Comparison of ENCODE assay signal across 8 mouse cellular contexts in genomic region chr9:92458418-92458817, GRCm38 (mm10). TPM values are rescaled to one million over a fixed set of nuclear protein-coding genes. Genes with fewer than 3 reads are reported as not detected.
A peak's percentile ranks its signal among the peaks of the same experiment; 100 is the strongest.
DNase-seq lines count a peak whose midpoint lies in the region; ATAC-seq and TF ChIP-seq lines count a peak whose summit lies in the region.

No protein-coding gene starts in this region.

- H3K4me1 ChIP-seq in hindbrain, embryonic 10.5 days (replicated peaks), result peaks cover 13% of the 10 kb centered on the region
- peaks cover 8% of the 10 kb centered on the region for H3K4me1 ChIP-seq in hindbrain, embryonic 12.5 days
- H3K4me1 ChIP-seq in bone marrow macrophage, adult 2 months (ENCODE audit: control insufficient read depth, insufficient read depth, low read length), result peaks cover 2% of the 10 kb centered on the region; the same call in 1 of the 2 replicates
- 0 out of 2 replicates have a peak, but pooled peaks cover 6% of the 10 kb centered on the region for H3K4me1 ChIP-seq in heart, postnatal 0 days (ENCODE audit: control insufficient read depth, insufficient read depth)

- H3K4me3 ChIP-seq in hindbrain, embryonic 10.5 days, result peak overlapping the region; percentile 74; the same call in 1 of the 2 replicates
- no peak overlapping the region for H3K4me3 ChIP-seq in hindbrain, embryonic 12.5 days
- H3K4me3 ChIP-seq in bone marrow macrophage, adult 2 months (ENCODE audit: insufficient read depth, low read length), result no peak overlapping the region; the same call in 1 of the 2 replicates
- peak overlapping the region; percentile 80 for H3K4me3 ChIP-seq in heart, postnatal 0 days (ENCODE audit: low read depth, low read length)

- H3K27ac ChIP-seq in hindbrain, embryonic 10.5 days, result no peak overlapping the region
- no peak overlapping the region for H3K27ac ChIP-seq in hindbrain, embryonic 12.5 days
- peak overlapping the region; percentile 80; the same call in 1 of the 2 replicates for H3K27ac ChIP-seq in bone marrow macrophage, adult 2 months (ENCODE audit: insufficient read depth, low read depth, low read length)
- H3K27ac ChIP-seq in heart, postnatal 0 days (ENCODE audit: low read depth), result no peak overlapping the region; the same call in 1 of the 2 replicates

- no peaks in the 10 kb centered on the region for H3K27me3 ChIP-seq in hindbrain, embryonic 10.5 days (ENCODE audit: insufficient read depth, poor library complexity, severe bottlenecking)
- H3K27me3 ChIP-seq in hindbrain, embryonic 12.5 days, result no peaks in the 10 kb centered on the region
- no peaks in the 10 kb centered on the region for H3K27me3 ChIP-seq in heart, postnatal 0 days (ENCODE audit: control insufficient read depth, insufficient read depth, low read length)

- TF ChIP-seq CTCF in bone marrow macrophage, adult 2 months (IDR thresholded peaks at IDR 0.05; ENCODE audit: low read depth, low read length), result no peak
- no peak for TF ChIP-seq CTCF in heart, postnatal 0 days (IDR thresholded peaks at IDR 0.05; ENCODE audit: low read depth)

- H3K36me3 ChIP-seq in hindbrain, embryonic 10.5 days, result no peaks in the 10 kb centered on the region
- no peaks in the 10 kb centered on the region for H3K36me3 ChIP-seq in hindbrain, embryonic 12.5 days
- H3K36me3 ChIP-seq in heart, postnatal 0 days (replicated peaks; ENCODE audit: control insufficient read depth, insufficient read depth, low read length), result no peaks in the 10 kb centered on the region

- no peak for ATAC-seq in hindbrain, embryonic 12.5 days (ENCODE audit: low FRiP score)
- ATAC-seq in heart, postnatal 0 days (ENCODE audit: insufficient read depth, low read depth), result no peak
- peak; percentile 65 for ATAC-seq in megakaryocyte progenitor cell, adult 5-6 weeks (replicated peaks; ENCODE audit: poor library complexity)

- 93% methylated on average over 2 of the region's 2 CpGs for WGBS in hindbrain, embryonic 10.5 days
- 94% methylated on average over 2 of the region's 2 CpGs for WGBS in hindbrain, embryonic 12.5 days
- 86% methylated on average over 2 of the region's 2 CpGs for WGBS in heart, postnatal 0 days

- no peaks in the 10 kb centered on the region for H3K9me3 ChIP-seq in hindbrain, embryonic 10.5 days
- no peaks in the 10 kb centered on the region for H3K9me3 ChIP-seq in hindbrain, embryonic 12.5 days (replicated peaks)
- H3K9me3 ChIP-seq in heart, postnatal 0 days (replicated peaks; ENCODE audit: control insufficient read depth, low read length), result no peaks in the 10 kb centered on the region

- H3K9ac ChIP-seq in hindbrain, embryonic 12.5 days, result no peak overlapping the region
- H3K9ac ChIP-seq in heart, postnatal 0 days (replicated peaks; ENCODE audit: low read depth, low read length), result 0 out of 2 replicates have a peak overlapping the region, but pooled peaks have one; percentile 82

- H3K4me2 ChIP-seq in hindbrain, embryonic 12.5 days (replicated peaks), result no peak overlapping the region
- peak overlapping the region; percentile 88 for H3K4me2 ChIP-seq in heart, postnatal 0 days (ENCODE audit: low read depth, low read length)

- TF ChIP-seq EP300 in heart, postnatal 0 days (IDR thresholded peaks at IDR 0.05; ENCODE audit: low read depth), result no peak

- TF ChIP-seq POLR2A in bone marrow macrophage, adult 2 months (IDR thresholded peaks at IDR 0.05; ENCODE audit: borderline replicate concordance, low read depth, low read length), result no peak

- no peak for DNase-seq in hindbrain, embryonic 10.5 days (ENCODE audit: low spot score)
- no peak for DNase-seq in heart, postnatal 0 days (ENCODE audit: low spot score)
- DNase-seq in T-cell, adult 2 months (ENCODE audit: low spot score), result no peak
- DNase-seq in layer of hippocampus, adult 8-10 months (ENCODE audit: low spot score in 2 of 2), result no peak
- DNase-seq in gastrocnemius, postnatal 25 days, result no peak

RNA-seq across cellular contexts. Expression of gene Plscr4, which starts 1.2 kb away (rescaled TPM):
- polyA plus RNA-seq in hindbrain, embryonic 10.5 days (2016; fragmentation: Nextera tagmentation; extraction: Ambion mirVana), result 0.88 and 1.1 TPM in 2 replicates
- polyA plus RNA-seq in hindbrain, embryonic 12.5 days (2016; fragmentation: Nextera tagmentation; extraction: Ambion mirVana), result 2.3 and 2.7 TPM in 2 replicates
- 10.8 and 13.3 TPM in 2 replicates for polyA plus RNA-seq in bone marrow macrophage, adult 2 months (2012; ENCODE audit: insufficient read depth, insufficient read length, missing spikeins)
- total RNA-seq in heart, postnatal 0 days (2014; rRNA removed; ENCODE audit: low replicate concordance), result 6.6 and 11.4 TPM in 2 replicates
- polyA plus RNA-seq in heart, postnatal 0 days (2015; fragmentation: Nextera tagmentation; extraction: Ambion mirVana), result 9.0 and 9.2 TPM in 2 replicates
- 0.71 and 1.6 TPM in 2 replicates for total RNA-seq in megakaryocyte progenitor cell, adult 5-6 weeks (2015)
- 0.42 and 0.88 TPM in 2 replicates for total RNA-seq in megakaryocyte progenitor cell, adult 5-6 weeks (2017)
- 1 to 10 TPM; 3.3 to 4.8 (median 4.2) TPM for total RNA-seq in layer of hippocampus, adult 8-10 months (2022)
- 1 to 10 TPM; 3.1 to 3.7 TPM for total RNA-seq in gastrocnemius, postnatal 25 days (2021)

Comparison
In these comparisons a context has a peak if more than half of its experiments do, and no peak if none do; other contexts are left out.
1. H3K4me3 ChIP-seq: peak in hindbrain, embryonic 10.5 days (single experiment) and heart, postnatal 0 days (single experiment); none in hindbrain, embryonic 12.5 days (single experiment) and bone marrow macrophage, adult 2 months (single experiment).